Mouse (Mus musculus): ENCODE data around the gene Zbtb8a.

DNA sequence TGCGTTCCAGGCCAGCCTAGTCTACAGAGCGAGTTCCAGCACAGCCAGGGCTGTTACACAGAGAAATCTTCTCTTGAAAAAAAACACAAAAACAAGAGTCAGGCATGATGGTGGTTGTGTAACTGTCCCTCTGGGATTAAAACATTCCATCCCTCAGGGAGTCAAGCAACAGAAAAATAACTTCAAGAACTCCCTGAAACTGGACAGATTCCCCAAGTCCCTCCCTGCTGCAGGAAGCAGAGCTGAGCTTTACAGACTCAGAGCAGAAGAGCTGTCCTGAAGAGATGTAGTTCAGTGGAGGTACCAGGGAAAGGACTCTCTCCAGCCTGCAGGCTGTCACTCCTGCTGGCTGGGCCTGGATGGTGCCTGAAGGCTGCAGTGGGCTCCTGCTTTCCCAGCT is 4.6 kb upstream of the Zbtb8a start:
- no peak for TF ChIP-seq CTCF (IDR thresholded peaks at IDR 0.05; ENCODE audit: low read depth)
- TF ChIP-seq EP300 (IDR thresholded peaks at IDR 0.05; ENCODE audit: low read depth): no peak

Data from heart, postnatal 0 days (tissue).